Mouse (Mus musculus) heart, adult 8-10 months (tissue): ENCODE results near the gene Prpf3. TPM values are rescaled to one million over a fixed set of nuclear protein-coding genes. Genes with fewer than 3 reads are reported as not detected.
"Not testable (repeated sequence)": the region's sequence is repeated elsewhere in the genome, so short reads cannot be mapped to it uniquely, and the experiment has no call there.

ENCODE experiments used
- DNase-seq: peaks from one replicate; pipeline ENCODE4 v3.0.0; 2022; ENCODE audit warnings: low spot score
- total RNA-seq, 4 experiments: library from RNA; stranded (reverse); gene quantifications; 2 replicates each; pipeline ENCODE4 v1.2.4; 2022

Prpf3 gene
- total RNA-seq, 4 experiments from 2014 or later: 13.9 to 22.5 (median 21.3) TPM

- DNase-seq: no peak
Observed at GRCm38 (mm10) chr3:95820046-95821010, 35.4 kb downstream of the Prpf3 start.

- peak; percentile 99 for DNase-seq
Observed at GRCm38 (mm10) chr3:95819351-95819985, 36.2 kb downstream of the Prpf3 start.

GRCm38 (mm10) chr3:95818571-95819288 is 37.0 kb downstream of the Prpf3 start, which contains the start of gene Rprd2:
Rprd2 (minus strand) TSS chr3:95818863.
- DNase-seq: peak; percentile 66

- DNase-seq: peak; percentile 54
Observed at GRCm38 (mm10) chr3:95818026-95818511, 37.6 kb downstream of the Prpf3 start.

- DNase-seq: no peak
Observed at GRCm38 (mm10) chr3:95816681-95817080, 39.0 kb downstream of the Prpf3 start.

- no peak for DNase-seq
Observed at GRCm38 (mm10) chr3:95808384-95808783, 47.3 kb downstream of the Prpf3 start.

GRCm38 (mm10) chr3:95807630-95808029 is 48.1 kb downstream of the Prpf3 start:
- not testable (repeated sequence) for DNase-seq

GRCm38 (mm10) chr3:95806677-95807076 is 49.0 kb downstream of the Prpf3 start:
- DNase-seq: no peak

GRCm38 (mm10) chr3:95803851-95804250 is 51.8 kb downstream of the Prpf3 start:
- no peak for DNase-seq

- DNase-seq: no peak
Observed at GRCm38 (mm10) chr3:95798756-95799155, 56.9 kb downstream of the Prpf3 start.

- no peak for DNase-seq
Observed at GRCm38 (mm10) chr3:95794299-95794698, 61.4 kb downstream of the Prpf3 start.

GRCm38 (mm10) chr3:95793662-95794061 is 62.0 kb downstream of the Prpf3 start:
- no peak for DNase-seq

- DNase-seq: no peak
Observed at GRCm38 (mm10) chr3:95785501-95785900, 70.2 kb downstream of the Prpf3 start.

Other genes with a start within 250 kb of the Prpf3 start
- 10 to 100 TPM; 77.2 to 84.9 (median 80.6) TPM for gene Ensa, start 230.9 kb downstream of the Prpf3 start, total RNA-seq
- gene Mcl1, start 197.1 kb downstream of the Prpf3 start, total RNA-seq: 100 to 1,000 TPM; 123 to 159 (median 134) TPM
- 10 to 100 TPM; 35.5 to 60.3 (median 45.4) TPM for gene Adamtsl4, start 168.0 kb downstream of the Prpf3 start, total RNA-seq
- 10 to 100 TPM; 36.6 to 76.5 (median 42.3) TPM for gene Ecm1, start 116.3 kb downstream of the Prpf3 start, total RNA-seq
- 10 to 100 TPM; 48.1 to 51.8 (median 49.0) TPM for gene Tars2, start 95.7 kb downstream of the Prpf3 start, total RNA-seq
- 10 to 100 TPM; 39.1 to 47.6 (median 41.0) TPM for gene Rprd2, start 37.0 kb downstream of the Prpf3 start, total RNA-seq
- gene Mrps21, start 15.6 kb upstream of the Prpf3 start, total RNA-seq: 100 to 1,000 TPM; 312 to 354 (median 350) TPM
- gene Ciart, start 26.4 kb upstream of the Prpf3 start, total RNA-seq: 10 to 100 TPM; 12.0 to 58.8 (median 26.9) TPM
- gene BC028528, start 36.1 kb upstream of the Prpf3 start, total RNA-seq: 10 to 100 TPM in 2 of 4 experiments, 1 to 10 TPM in 2; 6.3 to 12.0 (median 8.4) TPM
- gene Aph1a, start 38.1 kb upstream of the Prpf3 start, total RNA-seq: 100 to 1,000 TPM; 102 to 115 (median 107) TPM
- 100 to 1,000 TPM; 170 to 196 (median 181) TPM for gene Car14, start 48.8 kb upstream of the Prpf3 start, total RNA-seq
- gene Anp32e, start 73.4 kb upstream of the Prpf3 start, total RNA-seq: 10 to 100 TPM; 76.7 to 95.7 (median 82.9) TPM
- 10 to 100 TPM; 55.7 to 68.3 (median 61.1) TPM for gene Plekho1, start 140.1 kb upstream of the Prpf3 start, total RNA-seq
- gene Vps45, start 202.6 kb upstream of the Prpf3 start, total RNA-seq: 10 to 100 TPM; 27.2 to 33.8 (median 30.0) TPM
- 10 to 100 TPM; 55.4 to 63.1 (median 59.8) TPM for gene Otud7b, start 248.6 kb upstream of the Prpf3 start, total RNA-seq